Mouse (Mus musculus) gastrocnemius, adult 8-10 months (tissue): ENCODE measurements around the gene BC048679. TPM values are rescaled to one million over a fixed set of nuclear protein-coding genes. Genes with fewer than 3 reads are reported as not detected.

Experiments
- DNase-seq, 2 experiments: peaks; one replicate each; pipeline ENCODE4 v3.0.0; 2022; ENCODE audit warnings: low spot score in 2 of 2
- total RNA-seq, 4 experiments: library from RNA; stranded (reverse); gene quantifications; 2 replicates each; pipeline ENCODE4 v1.2.4; 2022

BC048679 gene
- total RNA-seq, 4 experiments from 2014 or later = 2.7 to 10.6 (median 3.2) TPM

GRCm38 (mm10) chr7:81476833-81477232, 21.2 kb downstream of the BC048679 start:
- no peak for DNase-seq

GRCm38 (mm10) chr7:81475221-81475620, 22.9 kb downstream of the BC048679 start:
- DNase-seq = no peak

- DNase-seq = no peak
Observed at GRCm38 (mm10) chr7:81464906-81465450, 33.1 kb downstream of the BC048679 start.

GRCm38 (mm10) chr7:81464116-81464515, 34.0 kb downstream of the BC048679 start:
- no peak for DNase-seq

- DNase-seq = no peak
Observed at GRCm38 (mm10) chr7:81462815-81463214, 35.3 kb downstream of the BC048679 start.

GRCm38 (mm10) chr7:81455155-81455651, 42.9 kb downstream of the BC048679 start, which contains the start of gene Cpeb1:
Gene Cpeb1, minus strand, starts transcription at chr7:81455465.
- DNase-seq = peak; percentile 57 to 76

GRCm38 (mm10) chr7:81454331-81455039, 43.6 kb downstream of the BC048679 start:
- DNase-seq = peak; percentile 59 to 72

- DNase-seq = peak; percentile 61 to 76
Observed at GRCm38 (mm10) chr7:81453443-81454274, 44.4 kb downstream of the BC048679 start.

- peak; percentile 50 to 75 for DNase-seq
Observed at GRCm38 (mm10) chr7:81452971-81453441, 45.1 kb downstream of the BC048679 start.

Other genes starting within 250 kb of the BC048679 start
- 100 to 1,000 TPM; 756 to 885 (median 813) TPM for gene Rps17, start 153.0 kb downstream of the BC048679 start, total RNA-seq
- 10 to 100 TPM; 23.0 to 55.5 (median 36.3) TPM for gene Cpeb1, start 42.8 kb downstream of the BC048679 start, total RNA-seq
- under 1 TPM in 3 of 4 experiments, not detected in 1; 0.17 to 0.60 (median 0.38) TPM for gene Ap3b2, start 4.4 kb downstream of the BC048679 start, total RNA-seq
- 100 to 1,000 TPM; 291 to 459 (median 401) TPM for gene Fsd2, start 68.7 kb upstream of the BC048679 start, total RNA-seq
- gene Whamm, start 73.0 kb upstream of the BC048679 start, total RNA-seq = 1 to 10 TPM; 7.6 to 9.6 (median 9.1) TPM
- 10 to 100 TPM; 40.0 to 53.1 (median 44.0) TPM for gene Homer2, start 209.2 kb upstream of the BC048679 start, total RNA-seq